Mouse (Mus musculus) midbrain, embryonic 15.5 days (tissue): Measurements from ENCODE around the gene Musk. TPM values are rescaled to one million over a fixed set of nuclear protein-coding genes. Genes with fewer than 3 reads are reported as not detected.

Experiments used
- ATAC-seq: fragments of 200-750 bp; cut with Nextera tagmentation; replicated peaks from 2 replicates; pipeline ENCODE4 v1.8.0; 2017; ENCODE audit warnings: moderate TSS enrichment
- H3K27ac ChIP-seq: fragments of 300-500 bp; sonication (generic); 2 replicates; pipeline ENCODE4 v1.5.1; 2015; ENCODE audit warnings: mild to moderate bottlenecking, inconsistent platforms
- H3K27me3 ChIP-seq: fragments of 300-500 bp; sonication (generic); replicated peaks from 2 replicates; pipeline ENCODE4 v1.6.1; 2015; ENCODE audit warnings: inconsistent platforms
- H3K36me3 ChIP-seq: fragments of 300-500 bp; sonication (generic); replicated peaks from 2 replicates; pipeline ENCODE4 v1.6.1; 2015; ENCODE audit warnings: inconsistent platforms
- H3K4me1 ChIP-seq: fragments of 300-500 bp; sonication (generic); 2 replicates; pipeline ENCODE4 v1.6.1; 2015; ENCODE audit warnings: inconsistent platforms
- H3K4me2 ChIP-seq: fragments of 300-500 bp; sonication (generic); 2 replicates; pipeline ENCODE4 v1.6.1; 2015; ENCODE audit warnings: inconsistent platforms, mild to moderate bottlenecking, moderate library complexity
- H3K4me3 ChIP-seq: fragments of 300-500 bp; sonication (generic); 2 replicates; pipeline ENCODE4 v1.5.1; 2015; ENCODE audit warnings: mild to moderate bottlenecking, inconsistent platforms
- H3K9ac ChIP-seq: fragments of 300-500 bp; sonication (generic); 2 replicates; pipeline ENCODE4 v1.6.1; 2015; ENCODE audit warnings: mild to moderate bottlenecking, inconsistent platforms
- H3K9me3 ChIP-seq: fragments of 300-500 bp; sonication (generic); 2 replicates; pipeline ENCODE4 v1.6.1; 2016; ENCODE audit warnings: inconsistent platforms
- WGBS: fragments of 180-500 bp; shearing (Covaris S2); methylation state at CpG from one replicate; pipeline ENCODE4 v1.1.7; 2015; ENCODE audit warnings: mixed read lengths; 5-methylcytosine and 5-hydroxymethylcytosine counted together
- polyA plus RNA-seq: library from polyadenylated mRNA; unstranded; fragments of >200 nt; fragmentation: Nextera tagmentation; extraction: Ambion mirVana; gene quantifications from 2 replicates; pipeline ENCODE4 v1.2.1, GENCODE M21; 2015

The Musk gene
- polyA plus RNA-seq, 1 experiment from 2014 or later = not detected

DNA sequence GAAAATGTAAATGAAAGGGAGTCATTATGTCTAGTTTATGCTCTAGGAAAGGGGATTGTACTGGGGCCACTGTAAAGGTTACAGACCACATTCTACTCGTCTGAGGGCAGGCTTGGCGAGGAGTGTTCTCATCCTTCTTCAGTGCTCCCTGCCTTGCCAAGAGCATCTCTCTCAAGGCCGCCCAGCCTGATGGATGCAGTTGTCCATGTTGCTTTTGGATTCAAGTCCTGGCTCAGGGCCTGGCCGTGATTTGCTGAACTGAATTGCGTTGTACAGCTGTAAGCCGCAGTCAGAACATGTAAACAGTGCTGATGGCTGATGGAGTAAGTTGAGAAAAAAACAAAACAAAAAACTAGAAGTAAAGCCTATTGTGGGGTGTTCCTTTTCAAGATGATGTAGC, 7.4 kb upstream of the Musk start:
- Histone ChIP-seq H3K27ac (no peak overlapping the region), H3K4me3 (no peak overlapping the region)
- WGBS = 86% methylated on average over 6 of the region's 6 CpGs

GRCm38 (mm10) chr4:58280121-58280520, 5.6 kb upstream of the Musk start:
- ATAC-seq = no peak

More for the DNA sequence above, 7.4 kb upstream of the Musk start:
- H3K27me3 ChIP-seq = no peaks in the 10 kb centered on the region
- H3K9me3 ChIP-seq = no peaks in the 10 kb centered on the region
- no peak overlapping the region for H3K9ac ChIP-seq
- no peaks in the 10 kb centered on the region for H3K4me1 ChIP-seq
- no peak overlapping the region for H3K4me2 ChIP-seq
- no peak for ATAC-seq
- no peaks in the 10 kb centered on the region for H3K36me3 ChIP-seq

GRCm38 (mm10) chr4:58286368-58287090, 769 bp downstream of the Musk start:
- H3K27ac ChIP-seq = no peak overlapping the region
- 86% methylated on average over 9 of the region's 9 CpGs for WGBS
- H3K36me3 ChIP-seq = no peaks in the 10 kb centered on the region
- H3K4me2 ChIP-seq = no peak overlapping the region
- no peak overlapping the region for H3K4me3 ChIP-seq
- no peaks in the 10 kb centered on the region for H3K4me1 ChIP-seq
- H3K27me3 ChIP-seq = no peaks in the 10 kb centered on the region
- H3K9me3 ChIP-seq = no peaks in the 10 kb centered on the region
- ATAC-seq = no peak
- H3K9ac ChIP-seq = no peak overlapping the region

More at GRCm38 (mm10) chr4:58280121-58280520, 5.6 kb upstream of the Musk start:
- Histone ChIP-seq H3K4me2 (no peak overlapping the region), H3K27me3 (no peaks in the 10 kb centered on the region), H3K36me3 (no peaks in the 10 kb centered on the region), H3K4me1 (no peaks in the 10 kb centered on the region), H3K4me3 (no peak overlapping the region), H3K27ac (no peak overlapping the region), H3K9me3 (no peaks in the 10 kb centered on the region), H3K9ac (no peak overlapping the region)
- 86% methylated on average over 2 of the region's 2 CpGs for WGBS

DNA sequence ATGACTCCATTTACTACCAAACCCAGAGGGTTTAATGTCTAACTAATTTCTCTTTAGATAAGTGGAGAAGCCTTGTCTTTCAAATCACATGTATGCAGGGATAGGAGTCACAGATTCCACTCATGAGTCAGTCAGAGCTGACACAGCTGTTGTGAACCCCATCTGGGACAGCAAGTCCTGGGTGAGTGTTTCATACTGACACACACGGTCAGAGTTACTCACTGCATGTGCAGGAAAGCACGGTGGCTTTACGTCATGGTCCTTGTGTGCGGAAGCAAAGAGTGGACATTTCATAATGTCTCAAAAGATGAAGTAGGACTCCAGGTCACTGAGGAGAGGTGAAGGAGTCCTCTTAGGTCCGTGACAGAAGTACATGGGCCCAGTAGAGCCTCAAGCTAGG, 3.0 kb downstream of the Musk start:
- no peak overlapping the region for H3K9ac ChIP-seq
- WGBS = 90% methylated on average over 5 of the region's 5 CpGs
- H3K4me1 ChIP-seq = no peaks in the 10 kb centered on the region
- ATAC-seq = no peak
- H3K27ac ChIP-seq = no peak overlapping the region
- no peaks in the 10 kb centered on the region for H3K36me3 ChIP-seq
- H3K4me2 ChIP-seq = no peak overlapping the region
- H3K27me3 ChIP-seq = no peaks in the 10 kb centered on the region
- no peak overlapping the region for H3K4me3 ChIP-seq
- no peaks in the 10 kb centered on the region for H3K9me3 ChIP-seq

- 42% methylated on average over 1 of the region's 1 CpGs for WGBS
Measured at GRCm38 (mm10) chr4:58291828-58292227, 6.1 kb downstream of the Musk start.

GRCm38 (mm10) chr4:58293099-58293498, 7.3 kb downstream of the Musk start:
- Histone ChIP-seq H3K9ac (no peak overlapping the region), H3K36me3 (no peaks in the 10 kb centered on the region), H3K4me3 (no peak overlapping the region), H3K27me3 (no peaks in the 10 kb centered on the region), H3K27ac (no peak overlapping the region), H3K9me3 (no peaks in the 10 kb centered on the region), H3K4me2 (no peak overlapping the region), H3K4me1 (no peaks in the 10 kb centered on the region)
- no peak for ATAC-seq
- 92% methylated on average over 3 of the region's 3 CpGs for WGBS

More at GRCm38 (mm10) chr4:58291828-58292227, 6.1 kb downstream of the Musk start:
- Histone ChIP-seq H3K27ac (no peak overlapping the region), H3K9ac (no peak overlapping the region), H3K4me3 (no peak overlapping the region), H3K36me3 (no peaks in the 10 kb centered on the region), H3K27me3 (no peaks in the 10 kb centered on the region), H3K4me2 (no peak overlapping the region), H3K9me3 (no peaks in the 10 kb centered on the region), H3K4me1 (no peaks in the 10 kb centered on the region)
- no peak for ATAC-seq

- no peak for ATAC-seq
- Histone ChIP-seq H3K9ac (no peak overlapping the region), H3K27ac (no peak overlapping the region), H3K4me2 (no peak overlapping the region), H3K36me3 (no peaks in the 10 kb centered on the region), H3K4me1 (no peaks in the 10 kb centered on the region), H3K4me3 (no peak overlapping the region), H3K9me3 (no peaks in the 10 kb centered on the region), H3K27me3 (no peaks in the 10 kb centered on the region)
- WGBS = 91% methylated on average over 5 of the region's 5 CpGs
Measured at GRCm38 (mm10) chr4:58303862-58304261, 18.1 kb downstream of the Musk start.

- Histone ChIP-seq H3K9me3 (no peaks in the 10 kb centered on the region), H3K4me3 (no peak overlapping the region), H3K36me3 (no peaks in the 10 kb centered on the region), H3K4me2 (no peak overlapping the region), H3K27ac (no peak overlapping the region), H3K9ac (no peak overlapping the region), H3K4me1 (no peaks in the 10 kb centered on the region), H3K27me3 (no peaks in the 10 kb centered on the region)
- WGBS = 41% methylated on average over 7 of the region's 7 CpGs
- no peak for ATAC-seq
Measured at GRCm38 (mm10) chr4:58304564-58304963, 18.8 kb downstream of the Musk start.

DNA sequence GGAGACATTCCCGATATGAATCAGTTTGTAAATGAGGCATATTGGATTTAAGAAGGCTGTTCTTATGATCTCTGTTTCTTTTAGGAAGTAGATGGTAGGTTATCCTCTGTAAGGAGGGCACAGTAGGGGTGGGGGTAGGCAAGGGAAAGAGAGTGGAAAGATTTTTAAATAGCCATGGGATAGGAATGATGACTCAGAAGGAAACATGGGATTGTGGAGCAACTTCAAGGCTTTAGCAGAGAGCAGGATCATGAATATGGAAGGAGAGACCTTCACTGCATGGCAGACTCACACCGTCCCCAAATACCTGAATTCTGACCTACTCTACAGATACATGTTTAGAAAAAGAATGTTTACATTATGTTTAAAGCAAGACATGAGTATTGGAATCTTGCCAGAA, 21.7 kb downstream of the Musk start:
- no peaks in the 10 kb centered on the region for H3K27me3 ChIP-seq
- no peaks in the 10 kb centered on the region for H3K4me1 ChIP-seq
- no peak overlapping the region for H3K9ac ChIP-seq
- H3K27ac ChIP-seq = no peak overlapping the region
- ATAC-seq = no peak
- H3K4me3 ChIP-seq = no peak overlapping the region
- no peaks in the 10 kb centered on the region for H3K36me3 ChIP-seq
- 75% methylated on average over 2 of the region's 2 CpGs for WGBS
- H3K9me3 ChIP-seq = no peaks in the 10 kb centered on the region
- no peak overlapping the region for H3K4me2 ChIP-seq

DNA sequence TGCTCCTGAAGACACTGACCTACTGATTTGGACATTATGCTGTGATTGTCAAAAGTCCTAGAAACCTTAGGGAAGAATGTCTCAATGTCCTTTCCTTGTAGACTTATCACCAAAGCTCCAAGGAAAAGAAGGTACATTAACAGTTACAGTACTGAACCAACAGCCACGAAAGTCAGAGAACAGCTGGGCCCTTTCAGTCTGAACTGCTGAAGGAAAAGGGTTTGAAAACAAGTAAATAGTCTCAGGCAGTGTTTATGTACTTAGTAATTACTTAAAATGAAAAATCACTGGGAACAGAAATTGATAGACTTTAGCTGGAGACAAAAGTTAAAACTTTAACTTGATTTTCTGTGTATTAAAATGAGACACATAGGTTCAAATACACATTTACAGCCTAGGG, 27.6 kb downstream of the Musk start:
- no peak overlapping the region for H3K9ac ChIP-seq
- ATAC-seq = no peak
- H3K4me2 ChIP-seq = no peak overlapping the region
- H3K4me3 ChIP-seq = no peak overlapping the region
- H3K27me3 ChIP-seq = no peaks in the 10 kb centered on the region
- 78% methylated on average over 1 of the region's 1 CpGs for WGBS
- no peaks in the 10 kb centered on the region for H3K9me3 ChIP-seq
- no peak overlapping the region for H3K27ac ChIP-seq
- H3K4me1 ChIP-seq = no peaks in the 10 kb centered on the region
- H3K36me3 ChIP-seq = no peaks in the 10 kb centered on the region

DNA sequence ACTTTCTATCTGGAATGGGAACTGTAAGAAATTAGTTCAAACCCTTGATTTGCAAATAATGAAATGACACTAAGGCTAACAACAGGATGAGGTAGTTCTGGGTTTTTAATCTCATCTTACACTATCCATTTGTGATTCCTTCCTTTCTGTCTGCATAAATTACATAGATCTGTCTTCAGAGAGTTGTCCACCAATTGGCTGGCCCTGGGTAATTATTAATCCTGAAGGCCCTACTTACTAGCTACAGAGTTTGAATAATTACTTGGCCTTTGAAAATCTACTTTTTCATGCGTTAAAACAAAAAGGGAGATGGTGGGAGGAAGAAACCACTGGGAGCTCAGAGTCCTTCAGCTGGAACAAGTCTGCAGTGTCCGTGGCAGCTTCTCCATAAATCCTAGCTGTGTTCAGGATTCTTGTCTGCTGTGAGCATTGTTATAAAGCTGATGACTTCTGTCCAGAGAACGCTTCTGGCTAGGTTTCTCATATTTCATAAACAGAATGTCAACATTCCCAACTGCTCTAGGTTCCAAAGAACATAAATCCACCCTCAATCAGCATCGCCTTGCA, 29.3 kb downstream of the Musk start:
- ATAC-seq = no peak
- H3K9ac ChIP-seq = no peak overlapping the region
- H3K4me3 ChIP-seq = no peak overlapping the region
- H3K27me3 ChIP-seq = no peaks in the 10 kb centered on the region
- no peaks in the 10 kb centered on the region for H3K9me3 ChIP-seq
- no peak overlapping the region for H3K27ac ChIP-seq
- 72% methylated on average over 4 of the region's 4 CpGs for WGBS
- no peak overlapping the region for H3K4me2 ChIP-seq
- H3K36me3 ChIP-seq = no peaks in the 10 kb centered on the region
- H3K4me1 ChIP-seq = no peaks in the 10 kb centered on the region

DNA sequence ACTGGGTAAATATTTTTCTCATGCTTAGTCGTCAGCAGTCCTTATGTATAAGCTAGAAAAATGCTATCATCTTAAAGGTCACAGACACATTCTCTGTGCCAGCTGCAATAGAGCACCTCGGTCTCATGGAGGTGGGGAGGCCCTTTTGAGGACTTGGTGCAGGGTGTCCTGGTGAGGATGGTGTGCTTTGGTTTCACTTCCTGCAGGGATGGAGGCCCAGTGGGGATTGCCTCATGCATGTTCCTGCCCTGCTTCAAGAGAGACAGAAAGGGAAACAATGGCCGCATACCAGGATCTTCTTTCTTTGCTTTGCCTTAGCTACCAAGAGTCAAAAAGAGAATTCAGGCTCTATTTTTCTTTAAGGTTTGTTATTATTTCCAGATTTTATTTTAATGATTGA, 31.8 kb downstream of the Musk start:
- Histone ChIP-seq H3K27ac (no peak overlapping the region), H3K27me3 (no peaks in the 10 kb centered on the region), H3K4me2 (no peak overlapping the region), H3K9ac (no peak overlapping the region), H3K4me3 (no peak overlapping the region), H3K4me1 (no peaks in the 10 kb centered on the region), H3K9me3 (no peaks in the 10 kb centered on the region), H3K36me3 (no peaks in the 10 kb centered on the region)
- ATAC-seq = no peak
- WGBS = 84% methylated on average over 3 of the region's 3 CpGs

DNA sequence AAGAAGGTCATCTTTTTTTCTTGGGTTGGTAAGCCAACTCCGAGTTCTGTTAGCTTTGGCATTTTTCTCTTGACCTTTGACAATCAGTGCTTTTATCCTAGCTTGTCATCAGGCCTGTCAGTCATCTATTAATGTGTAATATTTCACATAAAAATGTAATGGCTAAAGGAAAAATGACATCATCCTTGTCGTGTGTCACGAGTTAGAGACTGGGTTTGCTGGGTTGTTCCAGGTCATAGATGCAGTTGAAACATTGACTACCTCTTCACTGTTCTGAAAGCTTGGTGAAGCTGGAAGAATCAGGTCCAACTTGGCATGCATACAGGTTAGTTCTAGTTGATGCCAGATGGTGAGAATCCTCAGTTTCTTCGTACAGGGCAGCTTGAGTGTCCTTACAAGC, 34.5 kb downstream of the Musk start:
- Histone ChIP-seq H3K4me1 (no peaks in the 10 kb centered on the region), H3K36me3 (no peaks in the 10 kb centered on the region), H3K27ac (no peak overlapping the region), H3K4me3 (no peak overlapping the region), H3K4me2 (no peak overlapping the region), H3K27me3 (no peaks in the 10 kb centered on the region), H3K9me3 (no peaks in the 10 kb centered on the region), H3K9ac (no peak overlapping the region)
- ATAC-seq = no peak
- 89% methylated on average over 4 of the region's 4 CpGs for WGBS
